Mouse (Mus musculus): ENCODE measurements around the gene Cfap43. TPM values are rescaled to one million over a fixed set of nuclear protein-coding genes. Genes with fewer than 3 reads are reported as not detected.

Gene Cfap43
- polyA plus RNA-seq, 1 experiment from 2014 or later: 0.38 TPM

DNA sequence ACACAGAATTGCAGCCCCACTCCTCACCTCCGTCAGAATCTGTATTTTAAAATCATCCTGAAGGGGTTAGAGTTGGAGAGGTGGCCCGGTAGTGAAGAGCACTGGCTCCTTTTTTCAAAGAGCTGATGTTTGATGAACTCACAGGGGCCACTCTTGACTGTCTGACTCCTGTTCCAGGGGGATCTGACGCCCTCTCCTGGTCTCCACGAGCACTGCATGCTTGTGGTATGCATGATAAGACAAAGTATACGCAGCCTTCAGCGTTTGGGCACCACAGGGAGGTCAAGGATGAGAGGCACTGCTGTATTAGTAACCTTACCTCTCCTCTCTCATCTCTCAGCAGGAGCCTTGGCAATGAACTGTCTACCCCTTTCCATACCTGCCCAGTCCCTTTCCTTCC, 19.1 kb downstream of the Cfap43 start:
- ATAC-seq (replicated peaks; ENCODE audit: extremely low read depth, insufficient read depth, low FRiP score): no peak
- H3K4me2 ChIP-seq (ENCODE audit: low read depth, low read length): no peak overlapping the region
- H3K36me3 ChIP-seq (ENCODE audit: control insufficient read depth, insufficient read depth): peaks cover 25% of the 10 kb centered on the region
- H3K27ac ChIP-seq (ENCODE audit: low read length): no peak overlapping the region
- no peaks in the 10 kb centered on the region for H3K27me3 ChIP-seq (ENCODE audit: control insufficient read depth, insufficient read depth, low read length)
- WGBS: 57% methylated on average over 6 of the region's 6 CpGs
- peaks cover 37% of the 10 kb centered on the region for H3K4me1 ChIP-seq (ENCODE audit: control insufficient read depth, insufficient read depth, low read length)
- no peaks in the 10 kb centered on the region for H3K9me3 ChIP-seq (replicated peaks; ENCODE audit: control insufficient read depth, low read length)
- no peak overlapping the region for H3K4me3 ChIP-seq (ENCODE audit: low read length)
- no peak overlapping the region for H3K9ac ChIP-seq (ENCODE audit: low read length)

DNA sequence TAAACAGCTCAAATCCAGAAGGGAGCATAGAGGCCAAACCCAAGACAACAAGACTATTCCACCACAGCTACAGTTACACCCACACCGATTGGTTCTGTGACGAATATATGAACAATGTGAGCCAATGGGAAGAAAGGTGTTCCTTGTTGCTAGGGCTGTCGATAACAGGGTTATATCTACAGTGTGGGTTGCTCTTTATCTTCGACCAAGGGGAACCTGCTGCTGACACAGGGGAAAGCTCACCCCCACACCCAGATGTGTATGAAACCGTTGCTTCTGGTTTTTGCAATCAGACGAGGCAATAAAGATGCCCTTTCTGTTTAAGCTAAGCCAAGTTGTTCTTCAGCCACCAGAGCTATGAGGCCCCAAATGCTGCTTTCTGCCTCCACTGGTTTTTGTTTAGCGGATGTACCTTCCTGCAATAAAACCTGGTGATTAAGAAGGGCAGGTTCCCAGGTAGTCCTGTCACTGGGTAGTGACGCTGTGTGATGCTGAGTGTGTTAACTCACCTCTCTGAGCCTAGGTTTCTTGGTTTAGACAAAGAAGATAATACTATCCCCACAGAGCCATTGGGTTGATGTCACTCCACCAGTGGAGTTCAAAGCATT, 20.5 kb downstream of the Cfap43 start:
- Histone ChIP-seq H3K27me3 (ENCODE audit: control insufficient read depth, insufficient read depth, low read length) (no peaks in the 10 kb centered on the region), H3K4me3 (ENCODE audit: low read length) (no peak overlapping the region), H3K4me2 (ENCODE audit: low read depth, low read length) (no peak overlapping the region), H3K27ac (ENCODE audit: low read length) (no peak overlapping the region), H3K4me1 (ENCODE audit: control insufficient read depth, insufficient read depth, low read length) (peaks cover 34% of the 10 kb centered on the region), H3K36me3 (ENCODE audit: control insufficient read depth, insufficient read depth) (peaks cover 30% of the 10 kb centered on the region), H3K9me3 (replicated peaks; ENCODE audit: control insufficient read depth, low read length) (no peaks in the 10 kb centered on the region), H3K9ac (ENCODE audit: low read length) (no peak overlapping the region)
- WGBS: 78% methylated on average over 8 of the region's 8 CpGs
- ATAC-seq (replicated peaks; ENCODE audit: extremely low read depth, insufficient read depth, low FRiP score): no peak

GRCm38 (mm10) chr19:47893092-47893491, 26.0 kb downstream of the Cfap43 start:
- WGBS: 93% methylated on average over 6 of the region's 6 CpGs
- Histone ChIP-seq H3K27me3 (ENCODE audit: control insufficient read depth, insufficient read depth, low read length) (no peaks in the 10 kb centered on the region), H3K9ac (ENCODE audit: low read length) (no peak overlapping the region), H3K4me2 (ENCODE audit: low read depth, low read length) (no peak overlapping the region), H3K36me3 (ENCODE audit: control insufficient read depth, insufficient read depth) (peaks cover 32% of the 10 kb centered on the region), H3K9me3 (replicated peaks; ENCODE audit: control insufficient read depth, low read length) (no peaks in the 10 kb centered on the region), H3K4me1 (ENCODE audit: control insufficient read depth, insufficient read depth, low read length) (peaks cover 28% of the 10 kb centered on the region), H3K4me3 (ENCODE audit: low read length) (no peak overlapping the region), H3K27ac (ENCODE audit: low read length) (no peak overlapping the region)
- ATAC-seq (replicated peaks; ENCODE audit: extremely low read depth, insufficient read depth, low FRiP score): no peak

DNA sequence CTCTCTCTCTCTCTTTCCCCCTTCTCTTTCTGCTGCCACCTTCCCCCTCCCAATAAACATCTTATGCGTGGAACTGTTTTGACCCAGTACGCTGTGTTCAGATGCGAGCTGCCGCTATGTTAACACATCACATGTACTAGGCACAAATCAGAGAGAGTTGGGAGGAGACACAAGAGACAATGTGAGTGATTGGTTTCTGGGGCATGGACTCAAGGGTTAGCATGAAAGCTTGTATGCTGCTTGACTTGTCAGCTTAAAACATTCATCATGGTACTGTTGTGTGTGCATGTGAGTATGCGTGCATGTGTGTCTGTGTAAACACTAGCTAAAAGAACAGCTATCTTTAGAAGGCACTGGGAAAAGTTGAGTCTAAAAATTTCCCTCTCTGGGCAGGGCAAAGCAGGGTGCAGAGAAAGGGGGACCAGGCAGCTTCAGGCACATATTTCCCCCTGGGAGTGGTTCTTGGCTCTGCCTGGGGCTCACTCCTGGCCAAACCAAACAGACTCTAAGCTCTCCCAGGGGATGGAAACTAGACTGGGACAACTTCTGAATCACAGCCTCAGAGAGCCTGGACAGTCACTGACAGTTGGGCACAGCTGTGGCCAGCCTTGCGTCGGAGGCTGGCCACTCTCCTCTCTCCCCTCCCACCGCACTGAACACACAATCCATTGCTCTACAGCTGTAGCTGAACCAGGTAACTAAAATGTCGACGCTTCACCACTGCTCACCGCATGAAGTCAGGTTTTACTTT, 27.4 kb downstream of the Cfap43 start:
- Histone ChIP-seq H3K9ac (ENCODE audit: low read length) (no peak overlapping the region), H3K4me1 (ENCODE audit: control insufficient read depth, insufficient read depth, low read length) (peaks cover 34% of the 10 kb centered on the region), H3K4me2 (ENCODE audit: low read depth, low read length) (no peak overlapping the region), H3K9me3 (replicated peaks; ENCODE audit: control insufficient read depth, low read length) (no peaks in the 10 kb centered on the region), H3K36me3 (ENCODE audit: control insufficient read depth, insufficient read depth) (peaks cover 24% of the 10 kb centered on the region), H3K4me3 (ENCODE audit: low read length) (no peak overlapping the region), H3K27me3 (ENCODE audit: control insufficient read depth, insufficient read depth, low read length) (no peaks in the 10 kb centered on the region), H3K27ac (ENCODE audit: low read length) (peak overlapping the region; percentile 61)
- WGBS: 58% methylated on average over 11 of the region's 11 CpGs
- peak; percentile 56 for ATAC-seq (replicated peaks; ENCODE audit: extremely low read depth, insufficient read depth, low FRiP score)

GRCm38 (mm10) chr19:47890489-47891130, 28.5 kb downstream of the Cfap43 start:
- Histone ChIP-seq H3K27me3 (ENCODE audit: control insufficient read depth, insufficient read depth, low read length) (no peaks in the 10 kb centered on the region), H3K9me3 (replicated peaks; ENCODE audit: control insufficient read depth, low read length) (no peaks in the 10 kb centered on the region), H3K27ac (ENCODE audit: low read length) (peak overlapping the region; percentile 61), H3K9ac (ENCODE audit: low read length) (peak overlapping the region; percentile 35; the same call in 1 of the 2 replicates), H3K4me3 (ENCODE audit: low read length) (no peak overlapping the region; the same call in 1 of the 2 replicates), H3K36me3 (ENCODE audit: control insufficient read depth, insufficient read depth) (peaks cover 12% of the 10 kb centered on the region), H3K4me1 (ENCODE audit: control insufficient read depth, insufficient read depth, low read length) (peaks cover 45% of the 10 kb centered on the region), H3K4me2 (ENCODE audit: low read depth, low read length) (peak overlapping the region; percentile 42)
- no peak for ATAC-seq (replicated peaks; ENCODE audit: extremely low read depth, insufficient read depth, low FRiP score)
- WGBS: 51% methylated on average over 10 of the region's 10 CpGs

DNA sequence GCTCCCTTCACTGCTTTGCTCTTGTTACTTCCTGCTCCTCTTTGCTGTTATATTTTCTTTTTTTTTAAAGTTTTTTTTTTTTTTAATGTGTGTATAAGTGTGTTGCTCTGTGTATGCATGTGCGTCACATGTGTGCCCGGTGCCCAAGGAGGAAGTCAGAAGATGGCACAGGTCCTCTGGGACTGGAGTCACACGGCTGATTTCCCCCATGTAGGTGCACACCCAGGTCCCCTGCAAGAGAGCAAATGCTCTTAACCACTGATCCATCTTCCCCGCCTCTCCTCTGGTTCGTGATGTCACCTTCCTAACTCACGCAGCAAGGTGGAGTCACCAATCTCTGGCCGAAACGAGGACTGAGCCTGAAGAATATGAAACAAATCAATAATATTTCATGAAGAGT, 31.1 kb downstream of the Cfap43 start:
- H3K9ac ChIP-seq (ENCODE audit: low read length): no peak overlapping the region
- peaks cover 56% of the 10 kb centered on the region for H3K4me1 ChIP-seq (ENCODE audit: control insufficient read depth, insufficient read depth, low read length)
- H3K27me3 ChIP-seq (ENCODE audit: control insufficient read depth, insufficient read depth, low read length): no peaks in the 10 kb centered on the region
- H3K9me3 ChIP-seq (replicated peaks; ENCODE audit: control insufficient read depth, low read length): no peaks in the 10 kb centered on the region
- H3K27ac ChIP-seq (ENCODE audit: low read length): no peak overlapping the region
- WGBS: 91% methylated on average over 8 of the region's 8 CpGs
- no peak for ATAC-seq (replicated peaks; ENCODE audit: extremely low read depth, insufficient read depth, low FRiP score)
- H3K4me3 ChIP-seq (ENCODE audit: low read length): no peak overlapping the region
- H3K36me3 ChIP-seq (ENCODE audit: control insufficient read depth, insufficient read depth): no peaks in the 10 kb centered on the region
- H3K4me2 ChIP-seq (ENCODE audit: low read depth, low read length): no peak overlapping the region

DNA sequence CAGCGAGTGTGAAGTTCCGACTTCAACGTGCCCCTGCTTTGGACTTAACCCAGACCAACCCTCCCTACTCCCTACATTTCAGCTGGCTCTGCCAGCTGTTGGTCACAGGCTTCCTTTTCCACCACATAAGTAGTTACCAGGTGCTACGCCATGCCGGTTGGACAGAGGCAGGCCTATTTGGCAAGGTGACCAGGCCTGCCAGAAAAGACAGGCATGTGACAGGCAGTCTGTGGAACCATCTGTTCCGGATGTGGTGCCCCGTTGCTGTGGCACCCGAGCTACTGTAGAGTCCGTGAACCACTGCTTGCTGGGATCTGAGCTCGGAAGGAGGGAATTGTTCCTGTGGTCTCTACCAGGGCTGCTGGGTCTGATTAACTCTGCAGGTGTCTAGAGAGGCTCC, 31.7 kb downstream of the Cfap43 start:
- Histone ChIP-seq H3K9me3 (replicated peaks; ENCODE audit: control insufficient read depth, low read length) (no peaks in the 10 kb centered on the region), H3K27me3 (ENCODE audit: control insufficient read depth, insufficient read depth, low read length) (no peaks in the 10 kb centered on the region), H3K4me2 (ENCODE audit: low read depth, low read length) (no peak overlapping the region), H3K4me3 (ENCODE audit: low read length) (no peak overlapping the region), H3K9ac (ENCODE audit: low read length) (no peak overlapping the region), H3K4me1 (ENCODE audit: control insufficient read depth, insufficient read depth, low read length) (peaks cover 50% of the 10 kb centered on the region), H3K36me3 (ENCODE audit: control insufficient read depth, insufficient read depth) (no peaks in the 10 kb centered on the region), H3K27ac (ENCODE audit: low read length) (peak overlapping the region; percentile 46; the same call in 1 of the 2 replicates)
- ATAC-seq (replicated peaks; ENCODE audit: extremely low read depth, insufficient read depth, low FRiP score): no peak
- 80% methylated on average over 10 of the region's 10 CpGs for WGBS

DNA sequence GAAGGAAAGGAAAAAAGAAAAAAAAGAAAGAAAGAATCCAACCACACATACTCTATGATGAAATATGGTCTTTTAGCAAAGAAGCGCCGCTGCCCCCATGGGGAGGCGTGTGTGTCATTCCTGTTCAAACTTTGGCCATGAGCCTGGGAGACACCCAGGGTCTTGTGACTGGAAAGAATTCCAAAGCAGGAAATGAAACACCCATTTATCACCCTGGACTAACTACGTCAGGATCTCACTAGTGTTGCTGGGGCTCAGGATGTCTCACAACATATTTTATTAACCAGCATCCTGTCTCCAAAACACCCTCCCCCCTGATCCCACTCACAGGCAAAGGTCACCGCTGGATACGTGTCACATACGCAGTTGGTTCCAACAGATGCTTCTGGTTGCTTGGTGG, 32.5 kb downstream of the Cfap43 start:
- Histone ChIP-seq H3K4me1 (ENCODE audit: control insufficient read depth, insufficient read depth, low read length) (peaks cover 42% of the 10 kb centered on the region), H3K9me3 (replicated peaks; ENCODE audit: control insufficient read depth, low read length) (no peaks in the 10 kb centered on the region), H3K4me3 (ENCODE audit: low read length) (no peak overlapping the region), H3K27me3 (ENCODE audit: control insufficient read depth, insufficient read depth, low read length) (no peaks in the 10 kb centered on the region), H3K9ac (ENCODE audit: low read length) (no peak overlapping the region), H3K4me2 (ENCODE audit: low read depth, low read length) (no peak overlapping the region), H3K27ac (ENCODE audit: low read length) (peak overlapping the region; percentile 21; the same call in 1 of the 2 replicates), H3K36me3 (ENCODE audit: control insufficient read depth, insufficient read depth) (no peaks in the 10 kb centered on the region)
- WGBS: 44% methylated on average over 7 of the region's 7 CpGs
- ATAC-seq (replicated peaks; ENCODE audit: extremely low read depth, insufficient read depth, low FRiP score): no peak

DNA sequence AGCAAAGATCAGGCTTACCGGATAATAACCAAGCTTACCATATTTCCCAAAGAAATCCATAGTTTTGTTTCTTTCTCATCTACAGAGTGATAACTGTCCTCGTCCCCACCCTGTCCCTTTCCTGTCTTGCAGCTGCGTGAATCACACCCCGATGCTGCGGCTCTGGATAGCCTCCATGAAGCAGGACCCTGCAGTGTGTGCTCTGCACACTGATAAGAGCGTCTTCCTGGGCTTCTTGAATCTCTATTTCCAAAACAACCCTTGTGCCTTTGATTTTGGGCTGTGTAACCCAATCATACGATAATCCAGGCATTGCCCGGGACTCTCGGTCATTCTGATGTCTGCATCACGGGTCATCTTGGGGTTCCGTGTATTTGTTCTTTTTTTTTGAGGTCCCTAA, 33.2 kb downstream of the Cfap43 start:
- Histone ChIP-seq H3K36me3 (ENCODE audit: control insufficient read depth, insufficient read depth) (no peaks in the 10 kb centered on the region), H3K4me2 (ENCODE audit: low read depth, low read length) (no peak overlapping the region), H3K9me3 (replicated peaks; ENCODE audit: control insufficient read depth, low read length) (no peaks in the 10 kb centered on the region), H3K9ac (ENCODE audit: low read length) (no peak overlapping the region), H3K27ac (ENCODE audit: low read length) (peak overlapping the region; percentile 64), H3K27me3 (ENCODE audit: control insufficient read depth, insufficient read depth, low read length) (no peaks in the 10 kb centered on the region), H3K4me3 (ENCODE audit: low read length) (no peak overlapping the region), H3K4me1 (ENCODE audit: control insufficient read depth, insufficient read depth, low read length) (peaks cover 35% of the 10 kb centered on the region)
- no peak for ATAC-seq (replicated peaks; ENCODE audit: extremely low read depth, insufficient read depth, low FRiP score)
- 50% methylated on average over 11 of the region's 11 CpGs for WGBS

Measured in heart, embryonic 16.5 days (tissue).